In genomic region chr3:37976566-37976965, GRCm38 (mm10) we compare ENCODE assay signal across 7 mouse cellular contexts.
DNase-seq lines count a peak whose midpoint lies in the region; ATAC-seq lines count a peak whose summit lies in the region.

No protein-coding gene starts in this region.

- H3K9me3 ChIP-seq in embryonic facial prominence, embryonic 12.5 days: no peaks in the 10 kb centered on the region
- no peaks in the 10 kb centered on the region for H3K9me3 ChIP-seq in heart, embryonic 12.5 days (replicated peaks)

- H3K27ac ChIP-seq in embryonic facial prominence, embryonic 12.5 days: peak overlapping the region; percentile 51; the same call in 1 of the 2 replicates
- no peak overlapping the region for H3K27ac ChIP-seq in heart, embryonic 12.5 days (ENCODE audit: poor library complexity, severe bottlenecking)

- no peaks in the 10 kb centered on the region for H3K27me3 ChIP-seq in embryonic facial prominence, embryonic 12.5 days
- no peaks in the 10 kb centered on the region; the same call in 1 of the 2 replicates for H3K27me3 ChIP-seq in heart, embryonic 12.5 days (replicated peaks)

- H3K36me3 ChIP-seq in embryonic facial prominence, embryonic 12.5 days: no peaks in the 10 kb centered on the region
- no peaks in the 10 kb centered on the region for H3K36me3 ChIP-seq in heart, embryonic 12.5 days

- 15% methylated on average over 13 of the region's 13 CpGs for WGBS in embryonic facial prominence, embryonic 12.5 days
- 31% methylated on average over 13 of the region's 13 CpGs for WGBS in heart, embryonic 12.5 days

- DNase-seq in cerebellum, adult 18-20 months: peak; percentile 6 to 16
- DNase-seq in kidney, adult 8-10 months: peak; percentile 39 to 47
- peak; percentile 64 to 79 for DNase-seq in lung, adult 18-20 months
- peak; percentile 44 for DNase-seq in retina, embryonic 14.5 days (ENCODE audit: low spot score)

- H3K4me3 ChIP-seq in embryonic facial prominence, embryonic 12.5 days: peak overlapping the region; percentile 18; the same call in 1 of the 2 replicates
- H3K4me3 ChIP-seq in heart, embryonic 12.5 days: peak overlapping the region; percentile 2; the same call in 1 of the 2 replicates

- no peak for ATAC-seq in embryonic facial prominence, embryonic 12.5 days (ENCODE audit: insufficient number of reproducible peaks, insufficient read depth, low FRiP score, low TSS enrichment)
- no peak for ATAC-seq in heart, embryonic 12.5 days (ENCODE audit: insufficient number of reproducible peaks, low FRiP score)
- ATAC-seq in megakaryocyte-erythroid progenitor cell, adult 5-6 weeks (replicated peaks; ENCODE audit: low FRiP score, low TSS enrichment, poor library complexity, severe bottlenecking): no peak

- peak overlapping the region; percentile 49 for H3K4me2 ChIP-seq in embryonic facial prominence, embryonic 12.5 days (replicated peaks)
- H3K4me2 ChIP-seq in heart, embryonic 12.5 days: peak overlapping the region; percentile 44

- H3K9ac ChIP-seq in embryonic facial prominence, embryonic 12.5 days: no peak overlapping the region
- H3K9ac ChIP-seq in heart, embryonic 12.5 days: 0 out of 2 replicates have a peak overlapping the region, but pooled peaks have one; percentile 22

- H3K4me1 ChIP-seq in embryonic facial prominence, embryonic 12.5 days: peaks cover 29% of the 10 kb centered on the region
- H3K4me1 ChIP-seq in heart, embryonic 12.5 days (replicated peaks): peaks cover 20% of the 10 kb centered on the region

Comparison
In these comparisons a context has a peak if more than half of its experiments do, and no peak if none do; other contexts are left out.
1. DNase-seq: peak in every context shown above with its lines; median percentile 72 in lung, adult 18-20 months; 44 in retina, embryonic 14.5 days; 43 in kidney, adult 8-10 months; 11 in cerebellum, adult 18-20 months.